In genomic region chr7:45585923-45586322, GRCm38 (mm10) we compare ENCODE assay signal across 25 mouse cellular contexts. TPM values are rescaled to one million over a fixed set of nuclear protein-coding genes. Genes with fewer than 3 reads are reported as not detected.
DNase-seq lines count a peak whose midpoint lies in the region.
"Had no signal": no experiment of that assay in that cellular context is flagged by ENCODE, and none has a peak within 500 bp of the region (broad histone marks: within the 10 kb centered on the region; RNA-seq: fewer than 3 reads in every experiment).

No protein-coding gene starts in this region.

- DNase-seq in adrenal gland, postnatal 10 days, result peak; percentile 28
- DNase-seq in adrenal gland, adult 8-10 months, result no peak
- peak; percentile 69 for DNase-seq in adipocyte (ENCODE audit: low spot score)
- peak; percentile 71 for DNase-seq in gonadal fat pad, adult 2 months (ENCODE audit: low read depth)
- no peak for DNase-seq in cerebellum, adult 9-11 months
- DNase-seq: adrenal gland, adult 2 months; adrenal gland, postnatal 25 days; B cell, adult 2 months; cerebellum, adult 11 months; cerebellum, adult 2 months; cerebellum, postnatal 14 days; cerebellum, postnatal 36 days; embryo, embryonic 11 days had no signal

RNA-seq across cellular contexts. Expression of gene Bcat2, which starts 16.0 kb away (rescaled TPM):
- 100 to 1,000 TPM; 114 to 118 TPM for total RNA-seq in adrenal gland, postnatal 10 days (2021)
- total RNA-seq in adrenal gland, adult 8-10 months (2022), result 100 to 1,000 TPM; 191 to 306 (median 245) TPM
- polyA plus RNA-seq in gonadal fat pad, adult 2 months (2012; rRNA removed), result 111 and 127 TPM in 2 replicates

RNA-seq across cellular contexts. Expression of gene Fgf21, which starts 29.4 kb away (rescaled TPM):
- total RNA-seq in adrenal gland, postnatal 10 days (2021), result 10 to 100 TPM in 1 of 2 experiments, 1 to 10 TPM in 1; 1.3 to 21.9 TPM
- total RNA-seq in adrenal gland, adult 8-10 months (2022), result not detected
- polyA plus RNA-seq in gonadal fat pad, adult 2 months (2012; rRNA removed), result 2.0 TPM in 2 replicates
- total RNA-seq: adrenal gland, adult 2 months; adrenal gland, postnatal 25 days; common myeloid progenitor, adult 5-6 weeks had no signal
- polyA plus RNA-seq: activated CD4-positive, CD25-positive, alpha-beta regulatory T cell, adult 4 months; brain, embryonic 14.5 days; CD4-positive, CD25-positive, alpha-beta regulatory T cell, adult 4 months; cerebellum, adult 2 months; embryonic facial prominence, embryonic 11.5 days; erythroblast, embryonic 14.5 days; forebrain, embryonic 12.5 days; forebrain, embryonic 14.5 days; forebrain, embryonic 16.5 days; frontal cortex, adult 2 months; G1E had no signal

RNA-seq across cellular contexts. Expression of gene Fut1, which starts 31.2 kb away (rescaled TPM):
- under 1 TPM in 1 of 2 experiments, not detected in 1; 0.21 TPM for total RNA-seq in adrenal gland, postnatal 10 days (2021)
- not detected for total RNA-seq in adrenal gland, adult 8-10 months (2022)
- 24.1 and 36.6 TPM in 2 replicates for polyA plus RNA-seq in gonadal fat pad, adult 2 months (2012; rRNA removed)
- total RNA-seq: adrenal gland, adult 2 months; adrenal gland, postnatal 25 days; common myeloid progenitor, adult 5-6 weeks had no signal
- polyA plus RNA-seq: activated CD4-positive, CD25-positive, alpha-beta regulatory T cell, adult 4 months; adrenal gland, adult 2 months; CD4-positive, CD25-positive, alpha-beta regulatory T cell, adult 4 months; erythroblast, embryonic 14.5 days; forebrain, embryonic 14.5 days; forebrain, embryonic 16.5 days; G1E had no signal

RNA-seq across cellular contexts. Expression of gene Hsd17b14, which starts 31.2 kb away (rescaled TPM):
- 1 to 10 TPM in 1 of 2 experiments, under 1 TPM in 1; 0.93 to 1.4 TPM for total RNA-seq in adrenal gland, postnatal 10 days (2021)
- 1 to 10 TPM in 2 of 4 experiments, under 1 TPM in 1, not detected in 1; 0.99 to 2.6 (median 2.1) TPM for total RNA-seq in adrenal gland, adult 8-10 months (2022)
- 2.6 and 6.3 TPM in 2 replicates for polyA plus RNA-seq in gonadal fat pad, adult 2 months (2012; rRNA removed)
- total RNA-seq: CH12.LX; common myeloid progenitor, adult 5-6 weeks had no signal
- polyA plus RNA-seq: activated CD4-positive, CD25-positive, alpha-beta regulatory T cell, adult 4 months; forebrain, embryonic 16.5 days had no signal

RNA-seq across cellular contexts. Expression of gene Izumo1, which starts 35.7 kb away (rescaled TPM):
- total RNA-seq in adrenal gland, postnatal 10 days (2021), result under 1 TPM; 0.39 to 0.73 TPM
- total RNA-seq in adrenal gland, adult 8-10 months (2022), result under 1 TPM; 0.14 to 0.68 (median 0.38) TPM
- 0.58 and 0.75 TPM in 2 replicates for polyA plus RNA-seq in gonadal fat pad, adult 2 months (2012; rRNA removed)
- polyA plus RNA-seq: activated CD4-positive, CD25-positive, alpha-beta regulatory T cell, adult 4 months; CD4-positive, CD25-positive, alpha-beta regulatory T cell, adult 4 months; erythroblast, embryonic 14.5 days; forebrain, embryonic 14.5 days; forebrain, embryonic 16.5 days had no signal

Comparison
In these comparisons a context has a peak if more than half of its experiments do, and no peak if none do; other contexts are left out.
1. DNase-seq: peak in adrenal gland, postnatal 10 days (single experiment), adipocyte (single experiment) and gonadal fat pad, adult 2 months (single experiment); none in adrenal gland, adult 8-10 months (single experiment) and cerebellum, adult 9-11 months (single experiment).